Mouse (Mus musculus): ENCODE measurements at regions not wholly inside any gene's neighbourhood (a gene's known extent, or its start where the extent isn't known, plus 50 kb on each side); places are given as distances from the start of the nearest gene placed in this dataset.

DNA sequence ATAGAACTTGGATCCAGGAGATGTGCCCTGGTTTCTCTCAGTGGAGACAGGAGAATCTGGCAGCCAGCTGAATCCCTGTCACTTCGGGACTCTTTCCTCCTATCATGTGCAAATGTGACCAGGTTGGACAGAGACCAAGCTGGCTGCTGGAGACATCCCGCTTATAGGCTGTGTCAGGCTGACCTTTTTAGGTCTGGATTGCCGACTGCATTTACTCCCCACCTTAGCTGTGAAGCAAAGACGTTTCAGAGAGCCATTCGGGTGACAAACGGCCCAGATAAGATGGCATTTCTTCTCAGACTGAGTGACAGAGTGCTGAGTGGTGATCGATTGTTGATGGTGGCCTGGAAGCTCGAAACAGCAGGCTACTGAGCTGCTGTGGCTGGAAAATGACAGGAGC, 128.6 kb downstream of the Ifng start:
- TF ChIP-seq EP300 (optimal IDR thresholded peaks at IDR 0.05): no peak
- no peak for TF ChIP-seq CTCF (IDR thresholded peaks at IDR 0.05; ENCODE audit: low read depth)

All from stomach, postnatal 0 days (tissue).